Mouse (Mus musculus): ENCODE results near the gene Cpt1b.

- no peak for TF ChIP-seq CTCF (IDR thresholded peaks at IDR 0.05; ENCODE audit: borderline replicate concordance, insufficient read depth, low read depth, low read length)
- no peak for TF ChIP-seq POLR2A (IDR thresholded peaks at IDR 0.05; ENCODE audit: borderline replicate concordance, insufficient read depth, low read length)
These were observed 45.8 kb upstream of the Cpt1b start for GRCm38 (mm10) chr15:89471476-89471875.

Measured in cerebellum, adult 2 months (tissue).